Mouse (Mus musculus) E14TG2a.4 (cell line): ENCODE results near the gene Prkn.

Experiments used
- CTCF ChIP-seq: conservative IDR thresholded peaks from 2 replicates; pipeline ENCODE4 v1.5.1; 2014; ENCODE audit warnings: low read length
- NANOG ChIP-seq: IDR thresholded peaks from 2 replicates; pipeline ENCODE4 v1.6.1; 2014; ENCODE audit warnings: borderline replicate concordance, low read length, mixed read lengths
- POU5F1 ChIP-seq: IDR thresholded peaks from 2 replicates; pipeline ENCODE4 v1.6.1; 2014; ENCODE audit warnings: low read length, borderline replicate concordance

- TF ChIP-seq CTCF = no peak
- no peak for TF ChIP-seq POU5F1
- TF ChIP-seq NANOG = no peak
These were observed 1150.4 kb downstream of the Prkn start for GRCm38 (mm10) chr17:11990386-11991087.
